Mouse (Mus musculus) MEL (cell line): Measurements from ENCODE around the gene Nxph4. TPM values are rescaled to one million over a fixed set of nuclear protein-coding genes. Genes with fewer than 3 reads are reported as not detected.

ENCODE experiments used
- DNase-seq: peaks from one replicate; pipeline ENCODE4 v3.0.0; 2011; ENCODE audit warnings: low read depth, low spot score
- H3K27ac ChIP-seq: 2 replicates; pipeline ENCODE4 v1.5.1; 2012; ENCODE audit warnings: low read depth, mild to moderate bottlenecking, control low read depth, low read length, moderate library complexity; ENCODE audit not compliant: control insufficient read depth
- H3K27me3 ChIP-seq, 2 experiments: fragments of 150-350 bp in 1 of 2; sonication (generic) in 1 of 2; 2 replicates each; pipeline ENCODE4 v1.6.1; 2012; ENCODE audit warnings: low read length in 2 of 2, mild to moderate bottlenecking in 2 of 2, improper control_type of control experiment in 1 of 2, moderate library complexity in 1 of 2; ENCODE audit not compliant: insufficient read depth in 2 of 2, control insufficient read depth in 1 of 2
- H3K36me3 ChIP-seq, 2 experiments: 2 replicates each; pipeline ENCODE4 v1.6.1; 2012 to 2014; ENCODE audit warnings: low read length in 2 of 2, improper control_type of control experiment in 1 of 2, inconsistent platforms in 1 of 2, mild to moderate bottlenecking in 1 of 2; ENCODE audit not compliant: insufficient read depth in 2 of 2, control insufficient read depth in 1 of 2
- H3K4me1 ChIP-seq, 2 experiments: fragments of 150-350 bp in 1 of 2; sonication (generic) in 1 of 2; 2 replicates each; pipeline ENCODE4 v1.6.1; 2012; ENCODE audit warnings: low read length in 2 of 2, improper control_type of control experiment in 1 of 2, mild to moderate bottlenecking in 1 of 2; ENCODE audit not compliant: insufficient read depth in 2 of 2, control insufficient read depth in 1 of 2
- H3K4me3 ChIP-seq, 2 experiments: fragments of 150-350 bp in 1 of 2; sonication (generic) in 1 of 2; 2 replicates each; pipeline ENCODE4 v1.5.1; 2012; ENCODE audit warnings: low read depth in 2 of 2, low read length in 2 of 2, mild to moderate bottlenecking in 2 of 2, moderate library complexity in 2 of 2, control low read depth in 1 of 2, improper control_type of control experiment in 1 of 2; ENCODE audit not compliant: control insufficient read depth in 1 of 2, insufficient read depth in 1 of 2
- H3K79me2 ChIP-seq: 2 replicates; pipeline ENCODE4 v1.6.1; 2012; ENCODE audit warnings: mild to moderate bottlenecking, low read length, moderate library complexity; ENCODE audit not compliant: control insufficient read depth, poor library complexity, insufficient read depth
- H3K9ac ChIP-seq: 2 replicates; pipeline ENCODE4 v1.6.1; 2012; ENCODE audit warnings: low read depth, mild to moderate bottlenecking, control low read depth, low read length, moderate library complexity; ENCODE audit not compliant: control insufficient read depth, poor library complexity, severe bottlenecking
- H3K9me3 ChIP-seq: fragments of 150-350 bp; sonication (generic); replicated peaks from 2 replicates; pipeline ENCODE4 v1.6.1; 2012; ENCODE audit warnings: mild to moderate bottlenecking, low read length, improper control_type of control experiment, moderate library complexity; ENCODE audit not compliant: insufficient read depth
- BHLHE40 ChIP-seq: IDR thresholded peaks from 2 replicates; pipeline ENCODE4 v1.6.1; 2012; ENCODE audit warnings: low read depth, mild to moderate bottlenecking, inconsistent platforms, low read length, improper control_type of control experiment, borderline replicate concordance
- CHD1 ChIP-seq: IDR thresholded peaks from 2 replicates; pipeline ENCODE4 v1.6.1; 2012; ENCODE audit warnings: low read depth, mild to moderate bottlenecking, inconsistent platforms, low read length, improper control_type of control experiment
- CHD2 ChIP-seq: IDR thresholded peaks from 2 replicates; pipeline ENCODE4 v1.6.1; 2011; ENCODE audit warnings: low read length, improper control_type of control experiment
- E2F4 ChIP-seq: IDR thresholded peaks from 2 replicates; pipeline ENCODE4 v1.6.1; 2011; ENCODE audit warnings: low read depth, low read length, improper control_type of control experiment, borderline replicate concordance
- ELF1 ChIP-seq: IDR thresholded peaks from 2 replicates; pipeline ENCODE4 v1.6.1; 2014; ENCODE audit warnings: low read depth, mild to moderate bottlenecking, inconsistent platforms, low read length, improper control_type of control experiment, moderate library complexity
- EP300 ChIP-seq, 2 experiments: IDR thresholded peaks; 2 replicates each; pipeline ENCODE4 v1.6.1; 2011; ENCODE audit warnings: improper control_type of control experiment in 2 of 2, low read length in 2 of 2, low read depth in 1 of 2, mild to moderate bottlenecking in 1 of 2
- GABPA ChIP-seq: IDR thresholded peaks from 2 replicates; pipeline ENCODE4 v1.6.1; 2012; ENCODE audit warnings: low read depth, mild to moderate bottlenecking, inconsistent platforms, low read length, improper control_type of control experiment, moderate library complexity
- JUND ChIP-seq: IDR thresholded peaks from 2 replicates; pipeline ENCODE4 v1.6.1; 2011; ENCODE audit warnings: low read depth, mild to moderate bottlenecking, improper control_type of control experiment, low read length
- MAFK ChIP-seq: IDR thresholded peaks from 2 replicates; pipeline ENCODE4 v1.6.1; 2011; ENCODE audit warnings: low read depth, mild to moderate bottlenecking, low read length, improper control_type of control experiment, borderline replicate concordance
- MAX ChIP-seq: IDR thresholded peaks from 2 replicates; pipeline ENCODE4 v1.6.1; 2011; ENCODE audit warnings: low read length, improper control_type of control experiment
- MAZ ChIP-seq: IDR thresholded peaks from 2 replicates; pipeline ENCODE4 v1.6.1; 2012; ENCODE audit warnings: low read depth, mild to moderate bottlenecking, inconsistent platforms, low read length, improper control_type of control experiment
- MEF2A ChIP-seq: IDR thresholded peaks from 2 replicates; pipeline ENCODE4 v1.6.1; 2014; ENCODE audit warnings: low read depth, mild to moderate bottlenecking, inconsistent platforms, low read length, improper control_type of control experiment; ENCODE audit not compliant: poor library complexity, insufficient replicate concordance, severe bottlenecking; ENCODE audit errors: extremely low read depth
- MYB ChIP-seq: IDR thresholded peaks from 2 replicates; pipeline ENCODE4 v1.6.1; 2011; ENCODE audit warnings: mild to moderate bottlenecking, low read depth, low read length, improper control_type of control experiment
- MYC ChIP-seq: IDR thresholded peaks from 2 replicates; pipeline ENCODE4 v1.6.1; 2011; ENCODE audit warnings: low read depth, mild to moderate bottlenecking, low read length, improper control_type of control experiment, moderate library complexity
- POLR2A ChIP-seq, 2 experiments: IDR thresholded peaks; 2 replicates each; pipeline ENCODE4 v1.6.1; 2011 to 2012; ENCODE audit warnings: low read length in 2 of 2, mild to moderate bottlenecking in 2 of 2, control low read depth in 1 of 2, improper control_type of control experiment in 1 of 2, low read depth in 1 of 2, moderate library complexity in 1 of 2; ENCODE audit not compliant: control insufficient read depth in 1 of 2, insufficient read depth in 1 of 2, poor library complexity in 1 of 2
- POLR2AphosphoS2 ChIP-seq: IDR thresholded peaks from 2 replicates; pipeline ENCODE4 v1.6.1; 2011; ENCODE audit warnings: low read length, improper control_type of control experiment
- POLR2AphosphoS5 ChIP-seq: IDR thresholded peaks from 2 replicates; pipeline ENCODE4 v1.6.1; 2012; ENCODE audit warnings: low read depth, borderline replicate concordance, mild to moderate bottlenecking, inconsistent platforms, low read length, moderate library complexity, mixed read lengths
- SIN3A ChIP-seq: IDR thresholded peaks from 2 replicates; pipeline ENCODE4 v1.6.1; 2012; ENCODE audit warnings: low read length, improper control_type of control experiment, inconsistent platforms
- SMC3 ChIP-seq: IDR thresholded peaks from 2 replicates; pipeline ENCODE4 v1.6.1; 2011; ENCODE audit warnings: low read depth, low read length, improper control_type of control experiment
- TAL1 ChIP-seq: IDR thresholded peaks from 2 replicates; pipeline ENCODE4 v1.6.1; 2012; ENCODE audit warnings: mild to moderate bottlenecking, inconsistent platforms, low read length, moderate library complexity, mixed read lengths
- TCF12 ChIP-seq: IDR thresholded peaks from 2 replicates; pipeline ENCODE4 v1.6.1; 2014; ENCODE audit warnings: low read depth, mild to moderate bottlenecking, inconsistent platforms, low read length, improper control_type of control experiment, moderate library complexity
- USF1 ChIP-seq: IDR thresholded peaks from 2 replicates; pipeline ENCODE4 v1.6.1; 2014; ENCODE audit warnings: low read depth, mild to moderate bottlenecking, inconsistent platforms, low read length, improper control_type of control experiment, moderate library complexity
- ZC3H11A ChIP-seq: IDR thresholded peaks from 2 replicates; pipeline ENCODE4 v1.6.1; 2012; ENCODE audit warnings: low read depth, mild to moderate bottlenecking, inconsistent platforms, low read length, improper control_type of control experiment
- ZMIZ1 ChIP-seq: IDR thresholded peaks from 2 replicates; pipeline ENCODE4 v1.6.1; 2012; ENCODE audit warnings: low read depth, mild to moderate bottlenecking, inconsistent platforms, low read length, improper control_type of control experiment, moderate library complexity
- ZNF384 ChIP-seq: IDR thresholded peaks from 2 replicates; pipeline ENCODE4 v1.6.1; 2012; ENCODE audit warnings: low read depth, mild to moderate bottlenecking, inconsistent platforms, low read length, improper control_type of control experiment
- polyA plus RNA-seq, 2 experiments: library from polyadenylated mRNA; stranded (reverse) in 1 of 2; unstranded in 1 of 2; fragments of >175 nt in 1 of 2; fragments of >200 nt in 1 of 2; gene quantifications; 2 replicates each; pipeline versions ENCODE4 v1.2.1 to v1.2.4; 2012; ENCODE audit warnings: low replicate concordance in 2 of 2, low read depth in 1 of 2; ENCODE audit not compliant: insufficient read length in 2 of 2, insufficient read depth in 1 of 2, missing spikeins in 1 of 2
- total RNA-seq: library from RNA; depleted of rRNA; stranded (reverse); fragments of 300-350 nt; gene quantifications from 2 replicates; pipeline ENCODE4 v1.2.3, GENCODE M21; 2012

The Nxph4 gene
- total and polyA plus RNA-seq, 3 experiments = 0.24 TPM; not detected in 2

GRCm38 (mm10) chr10:127542084-127542483, 7.7 kb upstream of the Nxph4 start:
- H3K9me3 ChIP-seq = no peaks in the 10 kb centered on the region
- no peaks in the 10 kb centered on the region for H3K79me2 ChIP-seq
- H3K27ac ChIP-seq = no peak overlapping the region
- DNase-seq = no peak
- no peaks in the 10 kb centered on the region for H3K36me3 ChIP-seq
- TF ChIP-seq ZMIZ1 (no peak), TCF12 (no peak), MYB (no peak), CHD1 (no peak), MYC (no peak), ELF1 (no peak), EP300 (IDR thresholded peaks at IDR 0.05; ENCODE audit: low read depth in 1 of 2, low read length in 2 of 2) (no peak), GABPA (no peak), POLR2AphosphoS2 (no peak), SMC3 (no peak), ZC3H11A (no peak), MAZ (no peak), MAFK (no peak), JUND (no peak), CHD2 (no peak), SIN3A (no peak), TAL1 (no peak), POLR2AphosphoS5 (no peak), MAX (no peak)
- H3K4me1 ChIP-seq = peaks cover 0 to 6% of the 10 kb centered on the region in 2 experiments; a peak in 2 of 4 replicates
- H3K27me3 ChIP-seq = no peaks in the 10 kb centered on the region; a peak in 1 of 4 replicates
- no peak overlapping the region for H3K4me3 ChIP-seq
- H3K9ac ChIP-seq = no peak overlapping the region

DNA sequence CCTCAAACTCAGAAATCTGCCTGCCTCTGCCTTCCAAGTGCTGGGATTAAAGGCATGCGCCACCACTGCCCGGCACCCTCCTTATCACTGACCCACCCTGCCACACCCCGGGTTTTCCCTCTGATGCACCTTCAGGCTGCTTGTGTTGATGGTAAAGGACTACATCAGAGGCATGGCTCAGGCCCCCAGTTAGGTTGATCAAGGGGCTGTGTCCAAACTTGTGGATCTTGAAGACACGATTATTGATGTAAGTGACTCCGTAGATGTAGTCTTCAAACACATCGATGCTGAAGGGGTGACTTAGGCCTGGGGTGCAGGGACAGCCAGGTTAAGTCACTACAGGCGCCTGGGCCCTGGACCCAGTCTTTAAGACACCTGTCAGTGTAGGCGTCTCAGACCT, 7.2 kb upstream of the Nxph4 start:
- no peak for TF ChIP-seq ZNF384
- TF ChIP-seq POLR2AphosphoS2 = no peak
- no peak for TF ChIP-seq JUND
- TF ChIP-seq MYB = no peak
- TF ChIP-seq SMC3 = no peak
- TF ChIP-seq BHLHE40 = no peak
- TF ChIP-seq MAFK = no peak
- TF ChIP-seq MAX = no peak
- TF ChIP-seq E2F4 = no peak
- TF ChIP-seq USF1 = no peak
- no peak for TF ChIP-seq TAL1
- TF ChIP-seq SIN3A = no peak
- TF ChIP-seq MAZ = no peak
- no peak for TF ChIP-seq TCF12
- no peak for TF ChIP-seq MEF2A
- no peak for TF ChIP-seq POLR2A (IDR thresholded peaks at IDR 0.05; ENCODE audit: control insufficient read depth in 1 of 2, insufficient read depth in 1 of 2, low read depth in 1 of 2, low read length in 2 of 2, poor library complexity in 1 of 2)

More for the DNA sequence above, 7.2 kb upstream of the Nxph4 start:
- Histone ChIP-seq H3K4me3 (no peak overlapping the region), H3K79me2 (no peaks in the 10 kb centered on the region), H3K27ac (no peak overlapping the region), H3K27me3 (no peaks in the 10 kb centered on the region; a peak in 1 of 4 replicates), H3K9me3 (no peaks in the 10 kb centered on the region), H3K4me1 (peaks cover 0 to 6% of the 10 kb centered on the region in 2 experiments; a peak in 2 of 4 replicates), H3K36me3 (no peaks in the 10 kb centered on the region), H3K9ac (no peak overlapping the region)
- DNase-seq = no peak
